Mouse (Mus musculus): ENCODE results near the gene Angel2. TPM values are rescaled to one million over a fixed set of nuclear protein-coding genes. Genes with fewer than 3 reads are reported as not detected.

Gene Angel2
- polyA plus RNA-seq, 1 experiment = 29.3 TPM

GRCm38 (mm10) chr1:190929010-190929695 lies 4.2 kb downstream of the Angel2 start:
- no peak for DNase-seq (ENCODE audit: low read depth)

- DNase-seq (ENCODE audit: low read depth) = no peak
Measured at GRCm38 (mm10) chr1:190930181-190930580, 5.3 kb downstream of the Angel2 start.

- no peak for DNase-seq (ENCODE audit: low read depth)
Measured at GRCm38 (mm10) chr1:190939803-190940202, 14.9 kb downstream of the Angel2 start.

- DNase-seq (ENCODE audit: low read depth) = no peak
Measured at GRCm38 (mm10) chr1:190944109-190944760, 19.3 kb downstream of the Angel2 start.

GRCm38 (mm10) chr1:190947986-190948385 lies 23.1 kb downstream of the Angel2 start:
- no peak for DNase-seq (ENCODE audit: low read depth)

GRCm38 (mm10) chr1:190948439-190948838 lies 23.5 kb downstream of the Angel2 start:
- peak; percentile 54 for DNase-seq (ENCODE audit: low read depth)

- DNase-seq (ENCODE audit: low read depth) = no peak
Measured at GRCm38 (mm10) chr1:190948846-190949245, 23.9 kb downstream of the Angel2 start.

GRCm38 (mm10) chr1:190951014-190951413 lies 26.1 kb downstream of the Angel2 start:
- no peak for DNase-seq (ENCODE audit: low read depth)

- DNase-seq (ENCODE audit: low read depth) = no peak
Measured at GRCm38 (mm10) chr1:190953009-190953408, 28.1 kb downstream of the Angel2 start.

GRCm38 (mm10) chr1:190958821-190959220 lies 33.9 kb downstream of the Angel2 start:
- DNase-seq (ENCODE audit: low read depth) = no peak

GRCm38 (mm10) chr1:190962760-190963159 lies 37.8 kb downstream of the Angel2 start:
- no peak for DNase-seq (ENCODE audit: low read depth)

GRCm38 (mm10) chr1:190964992-190965780 lies 40.3 kb downstream of the Angel2 start:
- DNase-seq (ENCODE audit: low read depth) = no peak

- no peak for DNase-seq (ENCODE audit: low read depth)
Measured at GRCm38 (mm10) chr1:190968010-190968409, 43.1 kb downstream of the Angel2 start.

- DNase-seq (ENCODE audit: low read depth) = no peak
Measured at GRCm38 (mm10) chr1:190971708-190972610, 47.0 kb downstream of the Angel2 start.

- DNase-seq (ENCODE audit: low read depth) = no peak
Measured at GRCm38 (mm10) chr1:190972612-190973192, 47.8 kb downstream of the Angel2 start.

- DNase-seq (ENCODE audit: low read depth) = no peak
Measured at GRCm38 (mm10) chr1:190974191-190974590, 49.3 kb downstream of the Angel2 start.

- no peak for DNase-seq (ENCODE audit: low read depth)
Measured at GRCm38 (mm10) chr1:190974833-190975232, 49.9 kb downstream of the Angel2 start.

GRCm38 (mm10) chr1:190976887-190977573 lies 52.1 kb downstream of the Angel2 start:
- no peak for DNase-seq (ENCODE audit: low read depth)

GRCm38 (mm10) chr1:190978001-190978400 lies 53.1 kb downstream of the Angel2 start:
- no peak for DNase-seq (ENCODE audit: low read depth)

GRCm38 (mm10) chr1:190978511-190979073 lies 53.7 kb downstream of the Angel2 start:
- no peak for DNase-seq (ENCODE audit: low read depth)
